Mouse (Mus musculus) Patski (cell line): Measurements from ENCODE around the gene Fcna. TPM values are rescaled to one million over a fixed set of nuclear protein-coding genes. Genes with fewer than 3 reads are reported as not detected.

Source experiments
- ATAC-seq: fragments of 100-300 bp; one replicate; pipeline ENCODE4 v1.8.0; 2021
- CTCF ChIA-PET: fragments of 350-600 bp; sonication (Branson Sonifier 250); formaldehyde crosslinking; loops from one replicate; lab custom pipeline; 2022; ENCODE audit warnings: inconsistent platforms; lab: Charles Lee
- POLR2A ChIA-PET: fragments of 350-600 bp; sonication (Branson Sonifier 250); formaldehyde crosslinking; loops from one replicate; lab custom pipeline; 2022; ENCODE audit warnings: antibody characterized with exemption, inconsistent platforms; lab: Charles Lee
- DNase-seq: peaks from one replicate; pipeline ENCODE4 v3.0.0-alpha.2; 2011; ENCODE audit warnings: low read depth, low spot score
- H3K27me3 ChIP-seq: fragments of 371-371 bp; one replicate; pipeline ENCODE4 v1.5.1; 2021
- CTCF ChIP-seq: fragments of 100-300 bp; IDR thresholded peaks from one replicate; pipeline ENCODE4 v1.5.1; 2021
- in situ Hi-C: fragments of 300-500 bp; cut with MboI; formaldehyde crosslinking; loops from 3 replicates; pipeline ENCODE4 v1.11.1; 2018; ENCODE audit warnings: low pct_unique_long_range_greater_than_20kb, mixed read lengths
- polyA plus RNA-seq: library from polyadenylated mRNA; unstranded; gene quantifications from one replicate; pipeline ENCODE4 v1.2.3, GENCODE M21; 2021

The Fcna gene
- polyA plus RNA-seq, 1 experiment from 2014 or later = not detected

- ChIA-PET POLR2A (interaction anchor here (0.8 kb wide), 1 partner anchor 9 kb away, joined by 3 read pairs; no protein-coding TSS in a partner anchor), CTCF (no interaction called here)
- no peak for TF ChIP-seq CTCF
- peaks cover 12% of the 10 kb centered on the region for H3K27me3 ChIP-seq
- in situ Hi-C loops = no loop called here
- DNase-seq (no peak), ATAC-seq (no peak)
Observed at GRCm38 (mm10) chr2:25652902-25653301, 25.1 kb upstream of the Fcna start, which contains the start of gene Lcn8. Gene Lcn8 (plus strand): TSS chr2:25653120.

- TF ChIP-seq CTCF = peak; percentile 60
- H3K27me3 ChIP-seq = peaks cover 11% of the 10 kb centered on the region
- DNase-seq (no peak), ATAC-seq (no peak)
- ChIA-PET POLR2A (interaction anchor here (0.6 kb wide), 1 partner anchor 363 kb away, joined by 5 read pairs; no protein-coding TSS in a partner anchor), CTCF (no interaction called here)
- in situ Hi-C loops = no loop called here
Observed at GRCm38 (mm10) chr2:25639890-25640289, 12.1 kb upstream of the Fcna start.

GRCm38 (mm10) chr2:25634046-25634445 is 6.2 kb upstream of the Fcna start:
- peaks cover 12% of the 10 kb centered on the region for H3K27me3 ChIP-seq
- DNase-seq = no peak
- no peak for ATAC-seq
- in situ Hi-C loops = no loop called here
- POLR2A ChIA-PET = no interaction called here
- CTCF ChIA-PET = no interaction called here
- TF ChIP-seq CTCF = no peak

- DNase-seq (no peak), ATAC-seq (no peak)
- peaks cover 12% of the 10 kb centered on the region for H3K27me3 ChIP-seq
- ChIA-PET POLR2A (no interaction called here), CTCF (no interaction called here)
- no peak for TF ChIP-seq CTCF
- in situ Hi-C loops = no loop called here
Observed at GRCm38 (mm10) chr2:25633616-25634015, 5.8 kb upstream of the Fcna start.

GRCm38 (mm10) chr2:25628738-25629137 is 908 bp upstream of the Fcna start:
- H3K27me3 ChIP-seq = peaks cover 22% of the 10 kb centered on the region
- POLR2A ChIA-PET = no interaction called here
- in situ Hi-C loops = no loop called here
- DNase-seq (no peak), ATAC-seq (no peak)
- TF ChIP-seq CTCF = no peak
- CTCF ChIA-PET = no interaction called here

- H3K27me3 ChIP-seq = peaks cover 19% of the 10 kb centered on the region
- ATAC-seq (no peak), DNase-seq (no peak)
- no peak for TF ChIP-seq CTCF
- ChIA-PET POLR2A (no interaction called here), CTCF (no interaction called here)
- in situ Hi-C loops = no loop called here
Observed at GRCm38 (mm10) chr2:25625986-25626385, 1.8 kb downstream of the Fcna start.

- ChIA-PET POLR2A (interaction anchor here (1.2 kb wide), 1 partner anchor 12 kb away, joined by 4 read pairs; no protein-coding TSS in a partner anchor), CTCF (interaction anchor here (2.1 kb wide), 1 partner anchor 9 kb away, joined by 4 read pairs; no protein-coding TSS in a partner anchor)
- in situ Hi-C loops = no loop called here
Observed at GRCm38 (mm10) chr2:25621229-25622200, 6.3 kb downstream of the Fcna start, which contains the start of gene Tmem141. Gene Tmem141 (minus strand): TSS chr2:25622005.

GRCm38 (mm10) chr2:25620852-25621228 is 7.0 kb downstream of the Fcna start:
- ChIA-PET CTCF (interaction anchor here (2.1 kb wide), 1 partner anchor 9 kb away, joined by 4 read pairs; no protein-coding TSS in a partner anchor), POLR2A (interaction anchor here (1.2 kb wide), 1 partner anchor 12 kb away, joined by 4 read pairs; no protein-coding TSS in a partner anchor)
- DNase-seq = no peak
- peaks cover 7% of the 10 kb centered on the region for H3K27me3 ChIP-seq
- no peak for ATAC-seq
- in situ Hi-C loops = no loop called here
- no peak for TF ChIP-seq CTCF

More at GRCm38 (mm10) chr2:25621229-25622200, 6.3 kb downstream of the Fcna start, which contains the start of gene Tmem141:
- no peak for TF ChIP-seq CTCF
- DNase-seq (no peak), ATAC-seq (peak; percentile 67)
- peaks cover 10% of the 10 kb centered on the region for H3K27me3 ChIP-seq

GRCm38 (mm10) chr2:25620386-25620785 is 7.4 kb downstream of the Fcna start:
- no peak for ATAC-seq
- ChIA-PET POLR2A (interaction anchor here (1.2 kb wide), 1 partner anchor 11 kb away, joined by 4 read pairs; no protein-coding TSS in a partner anchor), CTCF (interaction anchor here (2.1 kb wide), 1 partner anchor 8 kb away, joined by 4 read pairs; no protein-coding TSS in a partner anchor)
- DNase-seq = no peak
- in situ Hi-C loops = no loop called here
- TF ChIP-seq CTCF = no peak
- H3K27me3 ChIP-seq = peaks cover 7% of the 10 kb centered on the region

- no peak for DNase-seq
- ChIA-PET CTCF (no interaction called here), POLR2A (no interaction called here)
Observed at GRCm38 (mm10) chr2:25617578-25617977, 10.3 kb downstream of the Fcna start, which contains the start of gene Ccdc183. Gene Ccdc183 (minus strand): TSS chr2:25617678.

More at GRCm38 (mm10) chr2:25617578-25617977, 10.3 kb downstream of the Fcna start, which contains the start of gene Ccdc183:
- H3K27me3 ChIP-seq = no peaks in the 10 kb centered on the region
- no peak for ATAC-seq
- in situ Hi-C loops = no loop called here
- no peak for TF ChIP-seq CTCF
